Mouse (Mus musculus) lung, embryonic 14.5 days (tissue): Measurements from ENCODE around the gene Fndc8. TPM values are rescaled to one million over a fixed set of nuclear protein-coding genes. Genes with fewer than 3 reads are reported as not detected.

Source experiments
- ATAC-seq: fragments of 200-750 bp; cut with Nextera tagmentation; 2 replicates; pipeline ENCODE4 v1.8.0; 2017; ENCODE audit warnings: mild to moderate bottlenecking, moderate TSS enrichment, moderate library complexity; ENCODE audit not compliant: insufficient read depth
- DNase-seq: peaks from one replicate; pipeline ENCODE4 v3.0.0-alpha.2; 2015
- H3K27ac ChIP-seq: fragments of 300-500 bp; sonication (generic); 2 replicates; pipeline ENCODE4 v1.5.1; 2014; ENCODE audit warnings: low read depth, mild to moderate bottlenecking, moderate library complexity
- H3K27me3 ChIP-seq: fragments of 300-500 bp; sonication (generic); 2 replicates; pipeline ENCODE4 v1.6.1; 2014; ENCODE audit warnings: low read length, control low read depth; ENCODE audit not compliant: insufficient read depth
- H3K36me3 ChIP-seq: fragments of 300-500 bp; sonication (generic); 2 replicates; pipeline ENCODE4 v1.6.1; 2014; ENCODE audit warnings: control low read depth; ENCODE audit not compliant: insufficient read depth
- H3K4me1 ChIP-seq: fragments of 300-500 bp; sonication (generic); 2 replicates; pipeline ENCODE4 v1.6.1; 2014; ENCODE audit warnings: antibody characterized with exemption, control low read depth; ENCODE audit not compliant: insufficient read depth
- H3K4me2 ChIP-seq: fragments of 300-500 bp; sonication (generic); 2 replicates; pipeline ENCODE4 v1.6.1; 2014; ENCODE audit warnings: mild to moderate bottlenecking
- H3K4me3 ChIP-seq: fragments of 300-500 bp; sonication (generic); 2 replicates; pipeline ENCODE4 v1.5.1; 2014; ENCODE audit warnings: low read depth, low read length
- H3K9ac ChIP-seq: fragments of 300-500 bp; sonication (generic); 2 replicates; pipeline ENCODE4 v1.6.1; 2014
- H3K9me3 ChIP-seq: fragments of 300-500 bp; sonication (generic); 2 replicates; pipeline ENCODE4 v1.6.1; 2016; ENCODE audit warnings: low read depth, low read length, control low read depth
- CTCF ChIP-seq: IDR thresholded peaks from 2 replicates; pipeline ENCODE4 v1.5.1; 2016; ENCODE audit warnings: antibody characterized with exemption, low read depth
- WGBS: fragments of 180-500 bp; shearing (Covaris S2); extraction: QIAGEN DNeasy Blood & Tissue Kit; methylation state at CpG from one replicate; pipeline ENCODE4 v1.1.7; 2014; 5-methylcytosine and 5-hydroxymethylcytosine counted together
- polyA plus RNA-seq: library from polyadenylated mRNA; unstranded; fragments of >200 nt; fragmentation: Nextera tagmentation; extraction: Ambion mirVana; gene quantifications from 2 replicates; pipeline ENCODE4 v1.2.1, GENCODE M21; 2014

Gene Fndc8
- polyA plus RNA-seq, 1 experiment from 2014 or later, result not detected

DNA sequence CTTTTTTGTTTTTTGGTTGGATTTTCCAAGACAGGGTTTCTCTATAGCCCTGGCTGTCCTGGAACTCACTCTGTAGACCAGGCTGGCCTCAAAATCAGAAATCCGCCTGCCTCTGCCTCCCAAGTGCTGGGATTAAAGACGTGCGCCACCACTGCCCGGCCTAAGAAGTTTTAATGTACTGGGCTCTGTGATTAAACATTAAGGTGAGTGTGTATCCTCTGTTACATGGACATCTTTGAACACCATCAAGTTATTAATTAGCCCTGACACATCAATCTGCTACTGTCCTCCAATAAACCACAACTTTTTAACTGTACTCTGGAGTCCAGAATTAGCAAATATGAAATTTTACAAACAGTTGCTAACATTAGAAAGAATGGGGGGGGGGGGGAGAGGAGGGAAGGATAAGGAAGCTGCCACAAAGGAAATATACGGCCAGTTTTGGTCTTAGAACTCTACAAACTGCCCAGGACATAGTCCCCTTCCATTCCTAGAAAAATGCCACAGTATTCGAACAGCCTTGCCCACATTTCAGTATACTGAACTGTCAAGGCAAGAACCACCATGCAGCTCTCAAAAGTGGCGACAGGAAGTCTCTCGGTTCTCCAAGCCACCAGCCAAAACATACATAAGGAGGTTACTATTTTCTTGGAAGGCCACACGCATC is 22.3 kb upstream of the Fndc8 start:
- H3K4me3 ChIP-seq, result peak overlapping the region; percentile 83
- no peaks in the 10 kb centered on the region for H3K27me3 ChIP-seq
- no peaks in the 10 kb centered on the region for H3K36me3 ChIP-seq
- no peak for TF ChIP-seq CTCF
- ATAC-seq (no peak), DNase-seq (no peak)
- no peaks in the 10 kb centered on the region for H3K9me3 ChIP-seq
- WGBS, result 59% methylated on average over 9 of the region's 9 CpGs
- no peaks in the 10 kb centered on the region for H3K4me1 ChIP-seq
- H3K9ac ChIP-seq, result peak overlapping the region; percentile 65
- peak overlapping the region; percentile 67 for H3K4me2 ChIP-seq
- H3K27ac ChIP-seq, result 0 out of 2 replicates have a peak overlapping the region, but pooled peaks have one; percentile 75

GRCm38 (mm10) chr11:82870173-82871030 is 21.5 kb upstream of the Fndc8 start:
- Histone ChIP-seq H3K36me3 (no peaks in the 10 kb centered on the region), H3K27me3 (no peaks in the 10 kb centered on the region), H3K4me1 (no peaks in the 10 kb centered on the region), H3K4me2 (peak overlapping the region; percentile 67), H3K9ac (peak overlapping the region; percentile 65), H3K4me3 (peak overlapping the region; percentile 83), H3K27ac (peak overlapping the region; percentile 75), H3K9me3 (no peaks in the 10 kb centered on the region)
- TF ChIP-seq CTCF, result no peak
- peak; percentile 63 for ATAC-seq
- peak; percentile 65 for DNase-seq
- 1% methylated on average over 36 of the region's 36 CpGs for WGBS

DNA sequence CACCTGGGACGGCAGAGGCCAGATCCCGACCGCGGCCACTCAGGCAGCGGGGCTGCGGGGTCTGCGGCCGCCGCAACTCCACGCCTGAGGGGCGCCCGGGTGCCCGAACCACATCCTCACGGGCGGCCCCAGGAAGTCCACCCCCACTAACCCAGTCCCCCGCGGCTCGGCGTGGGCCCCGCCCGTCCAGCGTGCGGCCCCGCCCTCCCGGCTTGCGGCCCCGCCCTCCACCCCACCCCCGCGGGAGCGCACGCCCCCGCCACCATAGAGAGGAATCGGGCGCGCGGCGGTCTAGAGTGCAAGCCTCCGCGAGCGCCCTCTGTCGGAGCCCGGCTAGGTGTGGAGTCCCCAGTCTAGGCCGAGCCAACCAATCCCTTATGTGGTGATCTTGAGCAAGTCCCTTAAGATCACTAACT is 20.9 kb upstream of the Fndc8 start, which contains the start of gene Rffl:
Gene Rffl (minus strand): TSS at position 180 of the 416 bp plus-strand sequence.
- Histone ChIP-seq H3K4me3 (peak within 1 kb of the TSS; percentile 83), H3K36me3 (no peaks in the 10 kb centered on the region), H3K4me1 (no peaks in the 10 kb centered on the region), H3K27me3 (no peaks in the 10 kb centered on the region), H3K9ac (peak within 1 kb of the TSS; percentile 65), H3K27ac (peak within 1 kb of the TSS; percentile 75), H3K4me2 (peak within 1 kb of the TSS; percentile 67), H3K9me3 (no peaks in the 10 kb centered on the region)
- DNase-seq (peak; percentile 97), ATAC-seq (peak; percentile 97)
- TF ChIP-seq CTCF, result peak; percentile 79
- under 1% methylated on average over 43 of the region's 43 CpGs for WGBS

DNA sequence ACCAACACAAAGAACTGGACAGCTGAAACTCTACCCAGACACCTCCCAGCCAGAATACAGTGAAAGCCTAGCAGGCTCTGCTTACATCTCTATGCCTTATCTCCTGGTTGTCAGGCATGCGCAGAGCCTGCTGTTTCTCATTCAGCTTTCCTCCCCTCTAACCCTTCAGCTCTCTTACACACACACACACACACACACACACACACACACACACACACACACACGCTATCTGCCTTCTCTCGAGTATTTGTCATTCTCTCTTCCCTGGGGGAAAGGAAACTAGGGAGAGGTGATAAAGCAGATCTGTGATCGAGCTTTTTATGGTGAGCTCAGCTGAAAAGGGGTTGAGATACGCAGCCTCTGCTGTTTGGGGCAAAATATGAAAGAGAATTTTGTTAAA is 17.0 kb upstream of the Fndc8 start:
- no peak overlapping the region for H3K27ac ChIP-seq
- no peak overlapping the region for H3K4me3 ChIP-seq
- H3K27me3 ChIP-seq, result no peaks in the 10 kb centered on the region
- TF ChIP-seq CTCF, result no peak
- H3K9me3 ChIP-seq, result no peaks in the 10 kb centered on the region
- H3K36me3 ChIP-seq, result 0 out of 2 replicates have a peak, but pooled peaks cover 3% of the 10 kb centered on the region
- H3K4me1 ChIP-seq, result no peaks in the 10 kb centered on the region
- WGBS, result 35% methylated on average over 5 of the region's 5 CpGs
- DNase-seq (no peak), ATAC-seq (no peak)
- no peak overlapping the region for H3K4me2 ChIP-seq
- no peak overlapping the region for H3K9ac ChIP-seq

DNA sequence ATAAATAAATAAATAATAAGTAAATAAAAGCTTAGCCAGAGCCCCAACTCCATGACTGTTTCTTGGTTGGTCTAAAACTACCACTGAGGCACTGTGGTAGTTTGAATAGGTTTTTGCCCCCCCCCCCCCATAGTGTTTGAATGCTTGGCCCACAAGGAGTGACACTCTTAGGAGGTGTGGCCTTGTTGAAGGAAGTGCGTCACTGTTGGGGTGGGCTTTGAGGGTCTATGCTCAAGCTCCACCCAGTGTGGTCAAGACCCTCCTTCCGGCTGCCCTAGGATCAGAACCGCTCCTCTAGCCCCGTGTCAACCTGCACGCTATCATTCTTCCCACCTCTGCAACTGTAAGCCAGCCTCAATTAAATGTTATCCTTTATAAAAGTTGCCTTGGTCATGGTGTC is 16.3 kb upstream of the Fndc8 start:
- Histone ChIP-seq H3K36me3 (0 out of 2 replicates have a peak, but pooled peaks cover 3% of the 10 kb centered on the region), H3K9ac (no peak overlapping the region), H3K4me2 (no peak overlapping the region), H3K9me3 (no peaks in the 10 kb centered on the region), H3K4me3 (no peak overlapping the region), H3K27me3 (no peaks in the 10 kb centered on the region), H3K27ac (no peak overlapping the region), H3K4me1 (no peaks in the 10 kb centered on the region)
- DNase-seq, result no peak
- ATAC-seq, result no peak
- 91% methylated on average over 5 of the region's 5 CpGs for WGBS
- TF ChIP-seq CTCF, result no peak

DNA sequence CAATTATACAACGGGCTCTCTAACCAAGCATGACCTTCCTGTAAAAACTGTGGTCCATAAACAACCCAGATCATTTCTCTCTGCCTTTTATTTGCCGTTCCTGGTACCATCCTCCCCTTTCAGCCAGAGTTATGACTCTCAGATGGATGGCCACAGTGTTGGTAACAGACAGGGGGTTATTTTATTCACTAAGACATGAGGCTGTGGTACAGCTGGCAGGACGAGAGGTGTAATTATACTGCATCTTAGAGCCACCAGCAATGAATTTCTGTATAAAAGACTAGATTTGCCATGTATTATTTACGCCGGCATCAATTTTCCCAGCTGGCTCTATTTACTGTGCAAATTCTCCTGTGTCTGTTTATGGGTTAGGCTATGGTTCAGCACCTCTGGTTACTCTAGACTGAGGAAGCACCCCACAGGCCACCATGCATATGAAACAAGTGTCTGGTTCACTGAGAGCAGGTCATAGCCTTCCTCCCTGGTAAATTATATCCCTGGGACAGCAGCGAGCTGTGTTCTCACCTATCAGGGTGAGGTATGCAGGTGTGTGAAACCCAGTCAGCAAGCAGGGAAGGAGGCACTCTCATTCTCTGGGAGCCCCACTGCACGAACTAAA is 14.1 kb upstream of the Fndc8 start:
- peaks cover 7% of the 10 kb centered on the region; the same call in 1 of the 2 replicates for H3K36me3 ChIP-seq
- 84% methylated on average over 7 of the region's 7 CpGs for WGBS
- no peaks in the 10 kb centered on the region for H3K4me1 ChIP-seq
- H3K4me3 ChIP-seq, result no peak overlapping the region
- H3K9me3 ChIP-seq, result no peaks in the 10 kb centered on the region
- ATAC-seq, result no peak
- H3K4me2 ChIP-seq, result no peak overlapping the region
- no peak overlapping the region for H3K9ac ChIP-seq
- H3K27me3 ChIP-seq, result no peaks in the 10 kb centered on the region
- no peak overlapping the region for H3K27ac ChIP-seq
- DNase-seq, result no peak
- TF ChIP-seq CTCF, result no peak
